Mouse (Mus musculus) hindbrain, embryonic 14.5 days (tissue): ENCODE data around the gene Rims3. TPM values are rescaled to one million over a fixed set of nuclear protein-coding genes. Genes with fewer than 3 reads are reported as not detected.

Experiments
- ATAC-seq: fragments of 200-750 bp; cut with Nextera tagmentation; 2 replicates; pipeline ENCODE4 v1.8.0; 2017; ENCODE audit warnings: moderate number of reproducible peaks, mild to moderate bottlenecking, moderate TSS enrichment, moderate library complexity; ENCODE audit not compliant: low FRiP score
- DNase-seq: peaks from one replicate; pipeline ENCODE4 v3.0.0-alpha.2; 2015; ENCODE audit warnings: low spot score
- H3K27ac ChIP-seq: fragments of 300-500 bp; sonication (generic); 2 replicates; pipeline ENCODE4 v1.5.1; 2014; ENCODE audit warnings: mild to moderate bottlenecking, moderate library complexity
- H3K27me3 ChIP-seq: fragments of 300-500 bp; sonication (generic); 2 replicates; pipeline ENCODE4 v1.6.1; 2014; ENCODE audit warnings: mild to moderate bottlenecking, low read length, mixed read lengths; ENCODE audit not compliant: control insufficient read depth, insufficient read depth
- H3K36me3 ChIP-seq: fragments of 300-500 bp; sonication (generic); replicated peaks from 2 replicates; pipeline ENCODE4 v1.6.1; 2014; ENCODE audit not compliant: control insufficient read depth, insufficient read depth
- H3K4me1 ChIP-seq: fragments of 300-500 bp; sonication (generic); replicated peaks from 2 replicates; pipeline ENCODE4 v1.6.1; 2014; ENCODE audit warnings: antibody characterized with exemption, low read length, mixed read lengths; ENCODE audit not compliant: control insufficient read depth, insufficient read depth
- H3K4me2 ChIP-seq: fragments of 300-500 bp; sonication (generic); replicated peaks from 2 replicates; pipeline ENCODE4 v1.6.1; 2014; ENCODE audit warnings: mild to moderate bottlenecking, moderate library complexity
- H3K4me3 ChIP-seq: fragments of 300-500 bp; sonication (generic); replicated peaks from 2 replicates; pipeline ENCODE4 v1.5.1; 2014; ENCODE audit warnings: mild to moderate bottlenecking, low read length
- H3K9ac ChIP-seq: fragments of 300-500 bp; sonication (generic); 2 replicates; pipeline ENCODE4 v1.6.1; 2014
- H3K9me3 ChIP-seq: fragments of 300-500 bp; sonication (generic); 2 replicates; pipeline ENCODE4 v1.6.1; 2016; ENCODE audit warnings: low read length; ENCODE audit not compliant: control insufficient read depth
- WGBS: fragments of 180-500 bp; shearing (Covaris S2); extraction: QIAGEN DNeasy Blood & Tissue Kit; methylation state at CpG from one replicate; pipeline ENCODE4 v1.1.7; 2014; 5-methylcytosine and 5-hydroxymethylcytosine counted together
- polyA plus RNA-seq: library from polyadenylated mRNA; unstranded; fragments of >200 nt; fragmentation: Nextera tagmentation; extraction: Ambion mirVana; gene quantifications from 2 replicates; pipeline ENCODE4 v1.2.1, GENCODE M21; 2014

Gene Rims3
- polyA plus RNA-seq, 1 experiment from 2014 or later: 26.2 TPM

GRCm38 (mm10) chr4:120886811-120887210 lies 32.2 kb downstream of the Rims3 start:
- Histone ChIP-seq H3K27me3 (no peaks in the 10 kb centered on the region), H3K9ac (no peak overlapping the region), H3K27ac (no peak overlapping the region), H3K36me3 (no peaks in the 10 kb centered on the region; the same call in 1 of the 2 replicates), H3K9me3 (no peaks in the 10 kb centered on the region), H3K4me1 (peaks cover 16% of the 10 kb centered on the region), H3K4me3 (no peak overlapping the region), H3K4me2 (no peak overlapping the region)
- DNase-seq (no peak), ATAC-seq (no peak)
- 84% methylated on average over 5 of the region's 5 CpGs for WGBS

- no peak overlapping the region for H3K4me2 ChIP-seq
- 25% methylated on average over 8 of the region's 8 CpGs for WGBS
- no peaks in the 10 kb centered on the region; the same call in 1 of the 2 replicates for H3K36me3 ChIP-seq
- no peak overlapping the region for H3K27ac ChIP-seq
- H3K27me3 ChIP-seq: no peaks in the 10 kb centered on the region
- ATAC-seq (peak; percentile 12; the same call in 1 of the 2 replicates), DNase-seq (peak; percentile 69)
- no peak overlapping the region for H3K9ac ChIP-seq
- H3K9me3 ChIP-seq: no peaks in the 10 kb centered on the region
- peaks cover 9% of the 10 kb centered on the region for H3K4me1 ChIP-seq
- no peak overlapping the region for H3K4me3 ChIP-seq
Observed at GRCm38 (mm10) chr4:120887381-120888112, 32.9 kb downstream of the Rims3 start.

GRCm38 (mm10) chr4:120888884-120889283 lies 34.3 kb downstream of the Rims3 start:
- no peaks in the 10 kb centered on the region for H3K27me3 ChIP-seq
- H3K4me3 ChIP-seq: no peak overlapping the region
- no peak overlapping the region for H3K9ac ChIP-seq
- ATAC-seq (no peak), DNase-seq (no peak)
- peaks cover 5% of the 10 kb centered on the region; the same call in 1 of the 2 replicates for H3K4me1 ChIP-seq
- no peaks in the 10 kb centered on the region for H3K9me3 ChIP-seq
- H3K36me3 ChIP-seq: no peaks in the 10 kb centered on the region; the same call in 1 of the 2 replicates
- H3K4me2 ChIP-seq: no peak overlapping the region
- no peak overlapping the region for H3K27ac ChIP-seq
- 70% methylated on average over 8 of the region's 8 CpGs for WGBS

- H3K27ac ChIP-seq: no peak overlapping the region
- no peaks in the 10 kb centered on the region for H3K9me3 ChIP-seq
- no peak for DNase-seq
- H3K4me2 ChIP-seq: no peak overlapping the region
- H3K4me3 ChIP-seq: no peak overlapping the region
- H3K27me3 ChIP-seq: no peaks in the 10 kb centered on the region
- no peaks in the 10 kb centered on the region; the same call in 1 of the 2 replicates for H3K36me3 ChIP-seq
- peak; percentile 41 for ATAC-seq
- 52% methylated on average over 11 of the region's 11 CpGs for WGBS
- H3K4me1 ChIP-seq: no peaks in the 10 kb centered on the region
- H3K9ac ChIP-seq: no peak overlapping the region
Observed at GRCm38 (mm10) chr4:120890754-120891440, 36.3 kb downstream of the Rims3 start.

GRCm38 (mm10) chr4:120891960-120892359 lies 37.3 kb downstream of the Rims3 start:
- Histone ChIP-seq H3K36me3 (no peaks in the 10 kb centered on the region; the same call in 1 of the 2 replicates), H3K9ac (no peak overlapping the region), H3K9me3 (no peaks in the 10 kb centered on the region), H3K4me3 (no peak overlapping the region), H3K4me2 (no peak overlapping the region), H3K4me1 (no peaks in the 10 kb centered on the region), H3K27ac (no peak overlapping the region), H3K27me3 (no peaks in the 10 kb centered on the region)
- no peak for ATAC-seq
- DNase-seq: no peak

GRCm38 (mm10) chr4:120892516-120892915 lies 37.9 kb downstream of the Rims3 start:
- no peaks in the 10 kb centered on the region for H3K9me3 ChIP-seq
- no peak overlapping the region for H3K27ac ChIP-seq
- H3K27me3 ChIP-seq: no peaks in the 10 kb centered on the region
- no peak overlapping the region for H3K4me2 ChIP-seq
- ATAC-seq: no peak
- 75% methylated on average over 1 of the region's 1 CpGs for WGBS
- no peaks in the 10 kb centered on the region; the same call in 1 of the 2 replicates for H3K36me3 ChIP-seq
- DNase-seq: no peak
- H3K4me1 ChIP-seq: no peaks in the 10 kb centered on the region
- H3K9ac ChIP-seq: no peak overlapping the region
- H3K4me3 ChIP-seq: no peak overlapping the region

- Histone ChIP-seq H3K4me2 (no peak overlapping the region), H3K27ac (no peak overlapping the region), H3K9me3 (no peaks in the 10 kb centered on the region), H3K27me3 (no peaks in the 10 kb centered on the region), H3K9ac (no peak overlapping the region), H3K4me1 (no peaks in the 10 kb centered on the region), H3K36me3 (no peaks in the 10 kb centered on the region; the same call in 1 of the 2 replicates), H3K4me3 (no peak overlapping the region)
- no peak for DNase-seq
- 66% methylated on average over 11 of the region's 11 CpGs for WGBS
- no peak for ATAC-seq
Observed at GRCm38 (mm10) chr4:120893656-120894401, 39.2 kb downstream of the Rims3 start.

GRCm38 (mm10) chr4:120894584-120894983 lies 40.0 kb downstream of the Rims3 start:
- no peaks in the 10 kb centered on the region for H3K9me3 ChIP-seq
- H3K9ac ChIP-seq: no peak overlapping the region
- WGBS: 80% methylated on average over 11 of the region's 11 CpGs
- no peaks in the 10 kb centered on the region; the same call in 1 of the 2 replicates for H3K36me3 ChIP-seq
- no peaks in the 10 kb centered on the region for H3K4me1 ChIP-seq
- H3K4me3 ChIP-seq: no peak overlapping the region
- ATAC-seq: no peak
- H3K27me3 ChIP-seq: no peaks in the 10 kb centered on the region
- H3K4me2 ChIP-seq: no peak overlapping the region
- no peak overlapping the region for H3K27ac ChIP-seq
- DNase-seq: no peak

- Histone ChIP-seq H3K9me3 (no peaks in the 10 kb centered on the region), H3K4me1 (no peaks in the 10 kb centered on the region), H3K4me2 (no peak overlapping the region), H3K27me3 (no peaks in the 10 kb centered on the region), H3K36me3 (no peaks in the 10 kb centered on the region; the same call in 1 of the 2 replicates), H3K27ac (no peak overlapping the region), H3K4me3 (no peak overlapping the region), H3K9ac (no peak overlapping the region)
- DNase-seq (no peak), ATAC-seq (no peak)
- 74% methylated on average over 7 of the region's 7 CpGs for WGBS
Observed at GRCm38 (mm10) chr4:120895226-120895625, 40.6 kb downstream of the Rims3 start.
